Mouse (Mus musculus) ovary, adult 18-20 months (tissue): ENCODE data around the gene Gnptab.
"Not testable (repeated sequence)": the region's sequence is repeated elsewhere in the genome, so short reads cannot be mapped to it uniquely, and the experiment has no call there.

Experiments
- DNase-seq: peaks from one replicate; pipeline ENCODE4 v3.0.0; 2022; ENCODE audit warnings: low spot score, mixed read lengths

The Gnptab gene

GRCm38 (mm10) chr10:88412290-88412995 is 33.5 kb downstream of the Gnptab start:
- DNase-seq, result no peak

- DNase-seq, result no peak
Measured at GRCm38 (mm10) chr10:88417686-88418085, 38.8 kb downstream of the Gnptab start.

DNA sequence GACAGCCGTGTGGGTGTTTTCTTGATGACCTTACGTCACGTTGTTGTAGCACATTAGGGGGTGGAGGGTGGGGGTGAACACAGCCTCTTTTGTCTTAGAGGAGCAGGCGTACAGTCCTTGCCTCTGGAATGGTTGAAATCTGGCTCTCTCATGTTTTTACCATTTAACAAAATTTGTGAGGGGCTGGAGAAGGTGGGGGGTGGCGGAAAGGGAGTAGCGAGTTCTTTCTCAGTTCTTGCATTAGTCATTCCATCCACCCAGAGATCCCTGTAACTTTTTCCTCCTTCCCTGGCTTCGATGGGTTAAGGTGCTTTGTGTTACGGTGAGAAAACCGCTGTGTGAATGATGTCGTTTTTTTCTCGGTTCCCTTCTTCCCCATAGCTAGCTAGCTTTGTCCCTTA is 41.2 kb downstream of the Gnptab start:
- no peak for DNase-seq

DNA sequence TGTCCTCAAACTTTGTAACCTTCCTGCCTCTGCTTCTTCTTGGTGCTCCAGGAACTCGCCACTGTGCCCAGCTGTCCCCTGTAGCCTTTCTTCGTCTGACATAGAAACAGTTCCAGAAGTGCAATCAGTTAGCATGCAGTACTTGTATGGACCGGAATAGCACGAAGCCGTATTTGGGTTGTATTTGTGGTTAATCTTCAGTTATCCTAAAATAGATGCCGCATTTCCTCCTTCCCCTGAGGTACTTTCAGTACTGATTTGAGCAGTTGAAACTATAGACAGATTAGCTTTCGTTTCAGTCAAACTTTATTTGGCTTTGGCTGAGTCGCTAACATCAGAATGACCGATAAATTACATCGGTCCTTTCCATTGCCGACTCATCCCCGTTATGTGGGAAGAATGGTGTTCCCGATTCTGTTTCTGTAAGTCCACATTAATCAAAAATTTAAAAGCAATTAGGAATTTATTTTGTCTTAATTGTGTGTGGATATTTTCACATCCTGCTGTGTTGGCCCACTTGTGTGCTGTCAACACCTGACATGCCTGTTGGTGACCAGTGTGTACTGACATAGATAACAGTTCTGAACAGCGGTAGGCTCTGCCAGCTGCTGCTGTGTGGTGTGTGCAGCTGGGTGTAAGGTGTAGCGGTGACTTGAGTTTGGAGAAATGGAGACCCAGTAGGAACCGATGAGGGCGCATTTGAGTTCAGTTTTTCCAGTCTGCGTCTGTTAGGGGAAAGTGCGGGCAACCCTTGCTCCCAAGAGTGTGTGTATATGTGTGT is 41.9 kb downstream of the Gnptab start:
- DNase-seq, result no peak

DNA sequence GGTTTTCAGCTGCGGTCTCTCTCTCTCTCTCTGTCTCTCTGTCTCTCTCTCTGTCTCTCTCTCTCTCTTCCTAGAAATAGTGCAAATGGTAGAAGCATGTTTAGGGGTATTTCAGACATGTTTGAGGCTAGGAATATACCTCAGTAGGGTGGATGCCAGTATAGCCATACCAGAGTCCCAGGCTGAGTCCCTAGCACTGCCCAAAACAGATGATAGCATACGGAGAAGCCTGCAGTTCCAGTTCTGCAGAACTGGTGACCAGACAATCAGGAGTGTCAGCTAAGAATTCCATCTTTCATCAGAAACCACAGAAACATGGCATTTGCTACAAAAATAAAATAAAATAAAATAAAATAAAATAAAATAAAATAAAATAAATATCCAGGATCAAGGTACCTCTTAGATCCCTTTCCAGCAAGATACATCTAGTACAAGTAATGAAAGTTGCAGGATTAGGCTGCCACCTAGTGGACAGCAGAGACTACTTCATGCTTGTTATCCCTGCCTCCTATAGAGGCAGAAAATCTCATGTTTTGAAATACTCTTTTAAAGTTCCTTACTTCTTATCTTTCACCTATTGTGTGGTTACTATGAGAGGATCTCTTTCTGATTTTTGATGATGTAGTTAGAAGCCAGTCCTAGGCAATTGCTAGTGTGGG is 47.4 kb downstream of the Gnptab start:
- DNase-seq, result no peak

- no peak for DNase-seq
Measured at GRCm38 (mm10) chr10:88426896-88427295, 48.0 kb downstream of the Gnptab start.

DNA sequence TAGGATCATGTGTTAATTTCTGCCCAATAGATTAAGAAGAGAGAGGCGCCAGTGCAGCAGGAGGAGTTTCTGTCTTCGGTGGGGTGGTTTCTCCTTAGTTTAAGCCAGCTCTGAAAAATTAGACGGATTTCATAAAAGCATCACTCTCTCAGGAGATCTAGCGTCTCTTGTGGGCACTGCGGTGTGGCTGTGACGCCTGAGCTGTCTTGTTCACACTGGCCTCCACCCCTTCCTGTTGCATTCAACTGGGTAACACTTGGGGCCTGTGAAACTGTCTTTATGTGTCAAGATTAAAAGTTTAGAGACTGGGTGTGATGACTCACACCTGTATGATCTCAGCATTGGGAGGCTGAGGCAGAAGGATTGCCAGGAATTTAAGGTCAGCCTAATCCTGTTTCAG is 49.1 kb downstream of the Gnptab start:
- DNase-seq, result no peak

GRCm38 (mm10) chr10:88441224-88441623 is 62.3 kb downstream of the Gnptab start:
- no peak for DNase-seq

- DNase-seq, result peak; percentile 38
Measured at GRCm38 (mm10) chr10:88451221-88451620, 72.3 kb downstream of the Gnptab start.

GRCm38 (mm10) chr10:88451990-88452389 is 73.1 kb downstream of the Gnptab start:
- DNase-seq, result no peak

GRCm38 (mm10) chr10:88457816-88458215 is 78.9 kb downstream of the Gnptab start:
- DNase-seq, result no peak

DNA sequence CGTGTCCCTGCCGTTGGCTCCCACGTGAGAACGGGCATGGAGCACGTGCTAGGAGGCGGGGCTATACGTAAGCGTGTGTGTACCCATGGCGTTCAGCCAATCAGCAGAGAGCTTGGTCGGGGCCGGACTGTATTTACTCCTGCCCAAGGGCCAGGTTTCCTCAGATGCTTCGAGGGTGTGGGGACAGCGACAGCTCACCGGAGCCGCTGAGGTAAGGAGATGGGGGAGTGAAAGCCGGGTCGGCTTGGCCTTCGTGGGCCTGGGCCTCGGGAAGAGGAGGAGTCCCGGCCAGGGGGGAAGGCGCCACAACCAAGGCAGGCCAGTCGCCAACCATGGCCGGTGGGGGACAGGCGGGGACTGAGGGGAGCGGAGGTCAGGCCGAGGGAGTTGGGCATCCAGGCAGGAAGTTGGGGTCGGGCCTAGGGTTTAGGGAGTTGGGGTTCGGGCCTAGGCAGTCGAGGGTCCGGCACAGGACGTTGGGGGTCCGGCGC is 80.6 kb downstream of the Gnptab start, which contains the start of gene Sycp3:
Gene Sycp3, plus strand, starts transcription at position 68 of the 491 bp plus-strand sequence.
- no peak for DNase-seq

DNA sequence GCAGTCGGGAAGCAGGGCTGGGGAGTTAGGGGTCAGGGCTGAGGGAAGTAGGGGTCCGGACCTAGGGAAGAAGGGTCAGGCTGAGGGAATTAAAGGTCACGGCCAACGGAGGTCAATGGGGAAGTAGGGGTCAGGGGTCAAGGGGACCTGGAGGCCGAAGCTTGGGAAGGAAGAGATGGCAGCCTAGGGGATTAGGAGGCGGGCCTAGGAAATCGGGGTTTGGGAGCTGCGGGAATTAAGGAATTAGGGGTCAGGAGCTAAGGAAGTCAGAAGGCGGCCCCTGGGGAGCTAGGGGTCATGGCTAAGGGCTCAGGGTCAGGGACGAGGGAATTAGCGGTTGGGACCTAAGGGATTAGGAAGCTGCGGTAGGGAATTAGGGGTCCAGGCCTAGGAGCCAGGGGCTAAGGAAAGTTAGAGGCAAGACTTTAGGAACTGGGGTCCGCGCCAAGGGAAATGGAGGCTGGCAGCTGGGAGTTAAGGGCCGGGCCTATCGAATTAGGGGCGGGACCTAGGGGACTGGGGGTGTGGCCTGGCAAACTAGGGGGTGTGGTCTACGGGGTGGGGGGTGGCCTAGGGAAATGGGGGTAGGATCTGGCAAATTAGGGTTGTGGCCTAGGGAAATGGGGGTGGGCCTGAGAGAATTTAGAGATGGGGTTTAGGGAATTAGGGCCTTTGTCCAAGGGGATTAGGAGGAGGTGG is 81.3 kb downstream of the Gnptab start:
- DNase-seq, result no peak

DNA sequence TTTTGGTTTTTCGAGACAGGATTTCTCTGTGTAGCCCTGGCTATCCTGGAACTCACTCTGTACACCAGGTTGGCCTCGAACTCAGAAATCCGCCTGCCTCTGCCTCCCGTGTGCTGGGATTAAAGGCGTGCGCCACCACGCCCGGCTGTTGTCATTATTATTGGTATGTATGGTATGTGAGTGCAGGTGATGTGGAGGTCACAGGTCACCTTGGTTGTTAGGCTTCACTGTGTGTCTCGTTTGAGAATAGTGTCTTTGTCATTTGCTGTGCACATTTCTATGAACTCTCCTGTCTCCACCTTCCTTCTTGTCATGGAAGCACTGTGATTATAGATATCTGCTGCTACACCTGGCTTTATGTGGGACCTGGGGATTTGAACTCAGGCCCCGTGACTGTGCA is 103.9 kb downstream of the Gnptab start:
- DNase-seq, result not testable (repeated sequence)

DNA sequence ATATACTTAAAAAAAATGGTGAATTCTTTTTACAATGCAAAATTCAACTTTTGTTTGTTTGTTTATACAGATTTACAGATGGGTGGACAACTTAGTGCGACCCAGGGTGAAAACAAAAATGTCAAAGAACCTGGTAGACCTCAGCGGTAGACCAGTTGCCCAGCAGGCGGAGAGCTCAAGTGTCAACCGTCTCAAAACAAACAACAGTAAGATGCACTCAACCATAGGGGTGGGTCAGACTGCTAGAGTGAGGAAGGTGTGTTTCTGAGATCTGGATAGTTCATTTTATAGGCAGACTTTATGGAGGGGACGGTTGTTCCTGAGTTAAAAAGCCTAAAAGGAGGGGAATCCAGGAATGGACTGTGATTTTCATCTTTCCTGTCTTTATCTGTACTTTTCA is 109.7 kb downstream of the Gnptab start:
- no peak for DNase-seq

GRCm38 (mm10) chr10:88491632-88492031 is 112.7 kb downstream of the Gnptab start:
- no peak for DNase-seq

DNA sequence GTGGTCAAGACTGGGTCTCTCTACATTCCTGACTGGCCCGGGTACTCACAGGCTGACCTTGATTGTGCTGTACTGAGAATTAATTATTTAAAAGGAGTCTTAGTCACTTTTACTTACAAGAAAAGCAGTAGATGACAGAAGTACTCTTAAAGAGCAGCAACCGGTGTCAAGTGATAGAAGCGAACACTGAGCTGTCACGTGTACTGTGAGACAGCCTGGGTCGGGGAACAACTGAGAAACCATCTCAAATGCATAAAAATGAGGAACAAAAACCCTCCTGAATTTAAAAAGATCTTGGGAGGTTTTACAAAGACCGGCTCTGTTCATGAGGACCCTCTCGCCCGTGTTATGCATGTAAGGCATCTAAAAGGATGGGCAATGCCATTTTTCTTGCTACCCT is 113.7 kb downstream of the Gnptab start:
- no peak for DNase-seq

DNA sequence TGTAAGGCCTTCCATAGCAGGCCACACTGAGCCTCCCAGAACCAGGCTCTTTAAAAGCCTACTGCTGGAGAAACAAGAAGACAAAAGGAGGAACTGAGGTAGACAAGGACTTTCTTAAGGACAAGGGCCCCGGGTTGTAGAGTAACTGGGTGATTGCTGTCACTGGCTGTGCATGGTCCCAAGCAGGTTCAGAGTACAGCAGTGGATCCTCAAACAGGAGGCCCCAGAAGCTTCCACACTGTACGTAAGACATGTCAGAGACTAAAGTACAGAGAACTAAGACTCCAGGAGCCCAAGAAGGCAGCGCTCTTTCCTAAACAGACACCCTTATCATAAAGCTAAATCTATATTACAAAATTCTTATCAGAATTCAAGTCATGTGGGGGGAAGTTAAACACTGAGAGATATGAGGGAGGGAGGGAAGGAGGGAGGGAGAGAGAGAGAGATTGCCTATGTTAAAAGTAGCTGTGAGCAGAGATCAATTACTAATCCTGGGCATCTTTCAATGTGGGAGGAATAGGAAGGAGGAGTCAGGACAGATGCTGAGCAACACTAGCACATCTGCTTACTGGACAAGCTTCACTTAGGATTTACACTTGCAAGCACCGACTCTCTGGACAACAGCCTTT is 116.1 kb downstream of the Gnptab start:
- DNase-seq, result no peak
